Mouse (Mus musculus): ENCODE measurements around the gene Ildr2. TPM values are rescaled to one million over a fixed set of nuclear protein-coding genes. Genes with fewer than 3 reads are reported as not detected.

Ildr2 gene
- total and polyA plus RNA-seq, 2 experiments, result 6.6 to 20.7 TPM

DNA sequence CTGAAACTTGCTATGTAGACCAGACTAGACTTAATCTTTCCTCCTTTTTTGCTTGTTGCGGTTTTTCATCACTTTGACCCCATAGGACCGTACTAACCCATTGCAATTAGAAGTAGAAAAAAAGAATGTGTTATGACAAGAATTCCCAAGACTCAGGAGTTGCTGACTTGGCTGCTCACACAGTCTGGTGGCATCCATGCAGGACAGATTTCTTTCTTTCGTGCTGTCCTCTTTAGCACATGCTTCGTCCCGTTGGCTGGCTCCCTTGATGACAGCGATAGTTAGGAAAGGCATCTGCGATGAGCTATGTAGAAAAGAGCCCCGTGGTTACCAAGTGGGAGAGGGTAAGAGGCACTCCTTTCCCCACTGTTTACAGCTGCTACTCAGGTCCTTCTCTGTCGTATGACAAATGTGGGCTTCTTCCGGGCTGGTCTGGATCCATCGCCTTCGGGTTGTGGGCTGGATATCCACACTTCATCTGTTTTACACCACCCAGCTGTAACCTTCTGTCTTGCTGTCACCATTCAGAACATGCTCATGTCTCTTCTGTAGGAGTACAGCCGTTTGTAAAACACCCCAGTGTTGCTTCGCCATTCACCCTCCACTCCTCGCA lies 43.7 kb downstream of the Ildr2 start:
- Histone ChIP-seq H3K36me3 (ENCODE audit: control insufficient read depth, insufficient read depth, low read length) (no peaks in the 10 kb centered on the region), H3K9ac (ENCODE audit: low read depth, low read length) (no peak overlapping the region), H3K4me1 (ENCODE audit: control insufficient read depth, insufficient read depth, low read length) (no peaks in the 10 kb centered on the region; the same call in 1 of the 2 replicates), H3K27ac (replicated peaks; ENCODE audit: insufficient read depth, low read depth, low read length) (no peak overlapping the region), H3K27me3 (ENCODE audit: control insufficient read depth, insufficient read depth, low read length) (no peaks in the 10 kb centered on the region), H3K4me3 (ENCODE audit: insufficient read depth, low read depth, low read length) (no peak overlapping the region), H3K79me2 (ENCODE audit: control insufficient read depth, insufficient read depth, low read length) (no peaks in the 10 kb centered on the region)
- 82% methylated on average over 15 of the region's 15 CpGs for WGBS
- DNase-seq (ENCODE audit: extremely low read depth, low read depth, low spot score), result no peak
- no peak for TF ChIP-seq POLR2A (IDR thresholded peaks at IDR 0.05; ENCODE audit: extremely low read depth, insufficient read depth, low read length)
- no peak for TF ChIP-seq CTCF (IDR thresholded peaks at IDR 0.05; ENCODE audit: low read depth, low read length)

DNA sequence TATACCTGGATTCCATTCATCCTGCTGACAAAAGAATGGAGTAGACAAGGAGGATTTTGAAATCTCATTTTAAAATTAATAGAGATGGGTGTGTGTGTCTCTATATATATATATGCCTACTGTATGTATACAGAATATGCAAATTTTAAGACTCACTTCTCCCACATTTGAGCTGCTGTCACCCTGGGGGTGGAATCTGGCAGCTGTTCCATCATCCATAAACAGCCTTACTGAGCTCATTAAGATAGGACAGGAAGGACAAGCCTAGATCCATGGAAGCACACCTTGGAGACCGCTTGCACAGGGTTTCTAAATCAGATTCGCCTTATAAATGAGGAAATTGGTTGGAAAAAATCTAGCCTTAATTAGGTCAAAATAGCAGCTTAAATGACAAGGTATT lies 44.9 kb downstream of the Ildr2 start:
- no peak overlapping the region for H3K4me3 ChIP-seq (ENCODE audit: insufficient read depth, low read depth, low read length)
- DNase-seq (ENCODE audit: extremely low read depth, low read depth, low spot score), result no peak
- H3K9ac ChIP-seq (ENCODE audit: low read depth, low read length), result no peak overlapping the region
- no peak overlapping the region for H3K27ac ChIP-seq (replicated peaks; ENCODE audit: insufficient read depth, low read depth, low read length)
- no peaks in the 10 kb centered on the region for H3K79me2 ChIP-seq (ENCODE audit: control insufficient read depth, insufficient read depth, low read length)
- no peaks in the 10 kb centered on the region for H3K27me3 ChIP-seq (ENCODE audit: control insufficient read depth, insufficient read depth, low read length)
- H3K4me1 ChIP-seq (ENCODE audit: control insufficient read depth, insufficient read depth, low read length), result no peaks in the 10 kb centered on the region
- WGBS, result 85% methylated on average over 2 of the region's 2 CpGs
- H3K36me3 ChIP-seq (ENCODE audit: control insufficient read depth, insufficient read depth, low read length), result no peaks in the 10 kb centered on the region
- no peak for TF ChIP-seq CTCF (IDR thresholded peaks at IDR 0.05; ENCODE audit: low read depth, low read length)
- TF ChIP-seq POLR2A (IDR thresholded peaks at IDR 0.05; ENCODE audit: extremely low read depth, insufficient read depth, low read length), result no peak

DNA sequence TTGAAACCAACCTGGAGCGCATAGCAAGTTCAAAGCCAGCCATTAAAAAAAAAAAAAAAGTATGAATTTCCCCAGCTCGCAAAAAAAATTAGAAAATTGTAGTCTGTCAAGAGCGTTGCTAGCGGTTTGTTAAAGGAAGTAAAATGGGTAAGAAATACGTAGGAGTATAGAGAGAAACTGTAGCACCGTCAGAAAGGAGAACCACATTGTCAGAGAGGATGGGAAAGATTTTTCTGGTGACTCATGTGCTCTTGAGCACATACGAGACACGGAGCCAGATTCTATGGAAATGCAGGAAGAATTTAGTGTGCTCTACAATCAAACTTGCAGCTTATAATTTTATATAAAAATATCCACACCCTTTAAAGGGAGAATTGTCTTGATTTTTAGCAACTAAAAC lies 45.9 kb downstream of the Ildr2 start:
- no peak overlapping the region for H3K9ac ChIP-seq (ENCODE audit: low read depth, low read length)
- no peaks in the 10 kb centered on the region for H3K36me3 ChIP-seq (ENCODE audit: control insufficient read depth, insufficient read depth, low read length)
- H3K79me2 ChIP-seq (ENCODE audit: control insufficient read depth, insufficient read depth, low read length), result no peaks in the 10 kb centered on the region
- WGBS, result 89% methylated on average over 8 of the region's 8 CpGs
- H3K27ac ChIP-seq (replicated peaks; ENCODE audit: insufficient read depth, low read depth, low read length), result no peak overlapping the region
- no peaks in the 10 kb centered on the region for H3K4me1 ChIP-seq (ENCODE audit: control insufficient read depth, insufficient read depth, low read length)
- no peaks in the 10 kb centered on the region for H3K27me3 ChIP-seq (ENCODE audit: control insufficient read depth, insufficient read depth, low read length)
- no peak for TF ChIP-seq CTCF (IDR thresholded peaks at IDR 0.05; ENCODE audit: low read depth, low read length)
- TF ChIP-seq POLR2A (IDR thresholded peaks at IDR 0.05; ENCODE audit: extremely low read depth, insufficient read depth, low read length), result no peak
- DNase-seq (ENCODE audit: extremely low read depth, low read depth, low spot score), result no peak
- no peak overlapping the region for H3K4me3 ChIP-seq (ENCODE audit: insufficient read depth, low read depth, low read length)

DNA sequence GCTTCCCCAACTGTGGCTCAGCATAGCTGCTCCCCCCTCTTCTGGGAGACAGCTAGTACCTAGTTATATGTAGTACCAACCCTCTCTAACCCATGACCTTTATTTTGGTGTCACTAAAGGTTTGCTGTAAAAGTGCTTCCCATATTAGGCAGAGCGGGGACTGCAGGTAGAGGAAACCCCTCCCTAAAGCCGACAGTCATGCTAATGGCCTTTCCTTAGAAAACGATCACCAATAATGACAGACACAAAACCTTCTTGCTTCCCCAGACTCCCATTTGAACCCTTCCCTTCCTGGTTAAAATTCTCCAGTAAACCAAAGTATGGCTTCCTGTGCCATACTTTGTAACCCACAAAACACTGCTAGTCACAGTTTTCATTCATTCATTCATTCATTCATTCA lies 46.6 kb downstream of the Ildr2 start:
- Histone ChIP-seq H3K27ac (replicated peaks; ENCODE audit: insufficient read depth, low read depth, low read length) (no peak overlapping the region), H3K36me3 (ENCODE audit: control insufficient read depth, insufficient read depth, low read length) (no peaks in the 10 kb centered on the region), H3K27me3 (ENCODE audit: control insufficient read depth, insufficient read depth, low read length) (no peaks in the 10 kb centered on the region), H3K9ac (ENCODE audit: low read depth, low read length) (no peak overlapping the region), H3K79me2 (ENCODE audit: control insufficient read depth, insufficient read depth, low read length) (no peaks in the 10 kb centered on the region), H3K4me3 (ENCODE audit: insufficient read depth, low read depth, low read length) (no peak overlapping the region), H3K4me1 (ENCODE audit: control insufficient read depth, insufficient read depth, low read length) (no peaks in the 10 kb centered on the region)
- TF ChIP-seq CTCF (IDR thresholded peaks at IDR 0.05; ENCODE audit: low read depth, low read length) (no peak), POLR2A (IDR thresholded peaks at IDR 0.05; ENCODE audit: extremely low read depth, insufficient read depth, low read length) (no peak)
- DNase-seq (ENCODE audit: extremely low read depth, low read depth, low spot score), result no peak
- WGBS, result 84% methylated on average over 3 of the region's 3 CpGs

DNA sequence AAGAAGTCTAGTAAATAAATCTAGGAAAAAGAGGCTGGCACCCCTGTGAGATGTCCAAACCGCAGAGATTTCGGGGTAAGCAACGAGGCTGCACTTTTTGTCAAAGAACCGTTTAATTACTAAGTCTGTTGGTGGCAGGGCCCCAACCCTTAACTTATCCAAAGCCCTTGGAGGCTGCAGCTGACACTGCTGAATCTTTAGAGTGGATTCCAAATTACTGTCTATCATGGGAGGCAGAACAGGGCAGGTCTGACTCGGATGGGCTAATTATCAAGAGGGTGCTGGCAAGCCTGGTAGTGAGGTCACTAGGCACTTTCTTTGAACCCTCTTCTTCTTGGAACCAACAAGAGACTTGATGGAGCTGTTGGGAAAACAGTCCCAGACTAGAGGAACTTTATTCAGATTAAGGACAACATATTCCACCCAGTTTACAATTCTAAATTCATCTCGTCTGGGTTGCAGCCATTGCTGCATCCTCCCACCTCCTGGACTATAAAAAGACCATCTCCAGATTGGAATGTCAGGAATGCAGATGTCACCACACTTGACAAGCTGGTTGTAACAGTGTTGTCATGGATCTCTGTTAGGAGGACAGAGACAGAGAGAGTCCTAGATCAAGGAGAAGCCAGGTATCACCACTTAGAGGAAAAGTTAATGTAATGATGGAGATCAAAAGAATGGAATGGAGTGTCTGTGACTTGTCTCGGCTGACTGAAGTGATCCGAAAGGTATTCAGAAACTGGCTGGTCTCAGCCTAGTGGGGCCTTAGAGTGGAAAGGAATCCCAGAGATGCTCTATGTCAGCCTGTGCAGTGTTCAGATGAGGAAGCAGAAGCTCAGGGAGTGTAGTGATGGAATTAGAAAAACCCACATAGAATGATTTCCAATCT lies 50.7 kb downstream of the Ildr2 start:
- peaks cover 4% of the 10 kb centered on the region; the same call in 1 of the 2 replicates for H3K27me3 ChIP-seq (ENCODE audit: control insufficient read depth, insufficient read depth, low read length)
- 82% methylated on average over 8 of the region's 8 CpGs for WGBS
- no peak for DNase-seq (ENCODE audit: extremely low read depth, low read depth, low spot score)
- no peak overlapping the region for H3K4me3 ChIP-seq (ENCODE audit: insufficient read depth, low read depth, low read length)
- no peak overlapping the region for H3K9ac ChIP-seq (ENCODE audit: low read depth, low read length)
- H3K79me2 ChIP-seq (ENCODE audit: control insufficient read depth, insufficient read depth, low read length), result no peaks in the 10 kb centered on the region
- no peaks in the 10 kb centered on the region for H3K36me3 ChIP-seq (ENCODE audit: control insufficient read depth, insufficient read depth, low read length)
- no peak overlapping the region for H3K27ac ChIP-seq (replicated peaks; ENCODE audit: insufficient read depth, low read depth, low read length)
- no peak for TF ChIP-seq CTCF (IDR thresholded peaks at IDR 0.05; ENCODE audit: low read depth, low read length)
- no peak for TF ChIP-seq POLR2A (IDR thresholded peaks at IDR 0.05; ENCODE audit: extremely low read depth, insufficient read depth, low read length)
- no peaks in the 10 kb centered on the region for H3K4me1 ChIP-seq (ENCODE audit: control insufficient read depth, insufficient read depth, low read length)

DNA sequence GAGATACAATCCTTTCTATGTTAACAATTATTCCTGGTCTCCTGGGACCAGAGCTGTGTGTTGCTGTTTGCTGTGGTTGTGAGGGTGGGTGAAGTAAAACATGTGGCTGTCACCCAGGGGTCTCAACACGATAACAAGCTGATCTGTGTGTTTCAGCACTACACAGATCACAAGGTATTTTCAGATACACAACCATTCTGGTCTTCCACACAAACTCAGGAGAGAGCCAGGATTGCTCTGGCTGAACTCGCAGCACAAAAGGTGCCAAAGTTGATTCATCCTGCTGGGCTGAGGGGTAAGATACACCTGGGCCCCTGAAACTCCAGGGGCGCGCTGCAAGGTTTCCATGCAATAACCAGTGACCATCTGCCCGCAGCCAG lies 54.5 kb downstream of the Ildr2 start:
- Histone ChIP-seq H3K36me3 (ENCODE audit: control insufficient read depth, insufficient read depth, low read length) (no peaks in the 10 kb centered on the region), H3K27ac (replicated peaks; ENCODE audit: insufficient read depth, low read depth, low read length) (no peak overlapping the region), H3K79me2 (ENCODE audit: control insufficient read depth, insufficient read depth, low read length) (no peaks in the 10 kb centered on the region), H3K27me3 (ENCODE audit: control insufficient read depth, insufficient read depth, low read length) (peaks cover 4% of the 10 kb centered on the region; the same call in 1 of the 2 replicates), H3K4me3 (ENCODE audit: insufficient read depth, low read depth, low read length) (no peak overlapping the region), H3K9ac (ENCODE audit: low read depth, low read length) (no peak overlapping the region), H3K4me1 (ENCODE audit: control insufficient read depth, insufficient read depth, low read length) (no peaks in the 10 kb centered on the region)
- TF ChIP-seq POLR2A (IDR thresholded peaks at IDR 0.05; ENCODE audit: extremely low read depth, insufficient read depth, low read length), result no peak
- no peak for TF ChIP-seq CTCF (IDR thresholded peaks at IDR 0.05; ENCODE audit: low read depth, low read length)
- DNase-seq (ENCODE audit: extremely low read depth, low read depth, low spot score), result no peak
- WGBS, result 26% methylated on average over 5 of the region's 5 CpGs
